Mouse (Mus musculus) skeletal muscle tissue, adult 2 months (tissue): ENCODE measurements around the gene Postn.

Experiments
- DNase-seq: peaks from one replicate; pipeline ENCODE4 v3.0.0-alpha.2; 2012; ENCODE audit warnings: low read depth, low spot score

Postn gene

DNA sequence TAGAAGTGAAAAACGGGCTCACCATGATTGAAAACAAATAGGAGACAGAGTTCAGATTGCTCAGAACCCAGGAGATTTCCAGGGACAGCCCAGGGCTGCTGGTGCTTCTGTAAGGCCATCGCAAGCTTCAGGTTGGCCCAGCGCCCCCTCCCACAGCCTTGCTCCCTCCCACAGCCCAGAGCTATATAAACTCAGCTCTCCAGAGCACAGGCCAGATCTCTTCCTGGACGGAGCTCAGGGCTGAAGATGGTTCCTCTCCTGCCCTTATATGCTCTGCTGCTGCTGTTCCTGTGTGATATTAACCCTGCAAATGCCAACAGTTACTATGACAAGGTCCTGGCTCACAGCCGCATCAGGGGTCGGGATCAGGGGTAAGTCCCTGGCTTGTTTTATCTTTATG, at the start of gene Postn:
Gene Postn, plus strand, starts transcription at position 213 of the 400 bp plus-strand sequence.
- no peak for DNase-seq

DNA sequence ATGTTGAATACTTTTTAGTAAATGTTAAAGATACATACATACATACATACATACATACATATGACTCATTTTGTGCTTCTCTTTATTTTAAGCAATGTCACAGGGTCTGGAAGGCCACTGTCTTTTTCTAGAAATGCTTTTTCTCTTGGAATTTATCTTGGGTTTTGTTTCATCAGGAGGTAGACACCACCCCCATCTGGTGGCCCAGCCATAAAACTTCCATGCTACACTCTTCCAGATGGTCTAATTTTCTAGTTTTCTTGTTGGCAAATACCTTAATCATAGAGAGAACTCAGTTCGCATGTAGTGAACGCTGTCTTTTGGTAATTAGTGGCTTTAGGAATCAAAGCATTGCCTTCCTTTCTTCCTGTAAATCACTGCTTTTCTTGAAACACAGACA, 46.9 kb upstream of the Postn start:
- DNase-seq: no peak

DNA sequence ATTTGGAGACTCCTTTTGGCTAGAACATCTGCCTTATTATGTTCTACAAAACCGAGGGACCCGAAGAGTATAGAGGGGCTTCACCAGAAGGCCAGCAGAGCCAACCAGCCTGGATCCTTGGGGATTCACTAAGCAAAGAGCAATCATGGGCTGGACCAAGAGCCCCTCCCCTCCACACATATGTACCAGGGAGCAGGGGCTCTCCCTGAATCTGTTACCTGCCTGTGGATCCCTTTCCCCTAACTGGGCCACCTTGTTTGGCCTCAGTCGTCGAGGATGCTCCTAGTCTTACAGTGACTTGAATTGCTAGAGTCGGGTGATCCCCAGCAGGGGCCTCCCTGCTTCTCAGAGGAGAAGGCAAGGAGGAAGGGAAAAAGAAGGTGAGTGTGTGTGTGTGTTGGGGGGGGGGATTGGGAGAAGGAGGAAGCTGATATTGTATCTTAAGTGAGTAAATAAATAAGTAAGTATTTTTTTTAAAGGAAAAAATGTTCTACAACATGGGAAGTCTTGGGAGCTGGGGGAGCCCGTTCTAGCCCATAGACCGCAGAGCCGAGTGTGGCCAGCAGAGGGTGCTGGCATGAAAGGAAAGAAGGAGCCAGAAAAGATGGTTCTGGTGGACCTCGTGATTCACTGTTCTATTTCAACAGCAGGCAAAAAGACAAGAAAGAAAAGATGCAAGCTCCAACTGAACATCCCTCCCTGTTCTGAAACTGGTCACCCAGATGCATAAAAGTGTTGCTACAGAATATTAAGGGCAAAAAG, 7.8 kb upstream of the Postn start:
- DNase-seq: peak; percentile 35

DNA sequence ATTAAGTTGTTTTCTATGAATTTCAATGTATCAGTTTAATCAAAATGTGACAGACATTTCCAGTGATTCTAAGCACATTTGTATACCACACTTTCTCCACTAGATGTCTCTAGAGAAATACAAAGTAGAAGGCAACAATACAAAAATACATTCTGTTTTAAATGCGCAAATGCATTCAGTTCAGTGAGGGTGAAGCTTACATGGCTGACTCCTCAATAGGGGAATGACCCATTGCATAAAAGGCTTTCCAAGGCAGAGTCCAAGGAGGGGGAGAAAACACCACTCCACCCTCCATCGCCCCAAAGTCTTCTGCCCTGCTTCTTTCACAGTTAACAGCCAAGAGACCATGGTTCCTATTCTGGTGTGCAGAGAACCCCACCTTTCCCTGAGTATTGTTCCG, 3.3 kb upstream of the Postn start:
- DNase-seq: no peak

DNA sequence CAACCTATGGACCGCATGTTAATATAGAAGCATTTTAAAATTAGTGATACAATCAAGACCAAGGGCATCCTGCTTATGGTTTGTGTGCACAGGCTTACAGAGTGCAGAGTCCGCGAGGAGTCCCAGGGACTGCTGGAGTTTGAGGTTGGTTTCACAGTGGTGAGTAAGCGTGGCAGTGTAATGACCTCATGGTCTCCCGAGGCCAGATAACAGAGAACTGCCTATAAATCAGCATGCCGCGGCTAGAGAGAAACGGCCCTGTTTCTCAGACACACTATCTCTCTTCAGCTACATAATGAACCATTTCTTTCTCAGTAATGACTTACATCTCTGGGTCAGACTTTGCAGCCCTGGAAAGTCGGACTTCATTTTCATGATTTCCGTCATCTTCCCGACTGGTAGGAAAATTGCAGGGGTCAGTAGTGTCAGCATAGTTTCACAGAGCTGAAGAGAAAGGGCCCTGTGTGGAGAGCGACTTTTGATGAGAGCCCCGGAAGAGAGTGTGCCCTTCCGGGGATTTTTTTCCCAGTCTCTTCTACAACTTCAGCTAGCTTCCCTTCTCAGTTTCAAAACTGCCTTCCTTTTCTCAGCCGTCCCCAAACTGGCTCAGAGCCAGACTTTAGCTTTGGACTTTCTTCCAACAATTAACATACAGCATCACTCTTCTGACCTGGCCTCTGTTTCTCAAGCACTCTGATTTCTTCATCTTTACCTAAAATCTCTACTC, 2.3 kb upstream of the Postn start:
- peak; percentile 64 for DNase-seq

DNA sequence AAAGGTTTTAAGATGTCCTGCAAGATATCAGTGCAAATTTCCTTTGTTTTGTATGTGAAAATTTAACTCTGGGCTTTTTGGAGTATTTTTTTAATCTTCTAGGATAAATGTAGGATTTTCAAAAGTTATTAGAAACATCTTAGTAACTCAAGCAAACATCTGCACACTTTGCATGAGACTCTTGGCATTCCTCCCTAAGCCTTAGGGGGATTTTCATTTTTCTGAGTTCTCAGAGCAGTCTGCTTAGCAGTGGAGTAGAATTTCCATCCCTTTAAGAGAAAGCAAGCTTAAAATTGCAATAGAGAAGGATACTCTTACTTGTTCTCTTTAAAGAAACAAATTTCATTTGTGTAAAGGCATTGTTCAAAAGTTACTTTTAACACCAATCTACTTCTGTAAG, 747 bp downstream of the Postn start:
- no peak for DNase-seq

DNA sequence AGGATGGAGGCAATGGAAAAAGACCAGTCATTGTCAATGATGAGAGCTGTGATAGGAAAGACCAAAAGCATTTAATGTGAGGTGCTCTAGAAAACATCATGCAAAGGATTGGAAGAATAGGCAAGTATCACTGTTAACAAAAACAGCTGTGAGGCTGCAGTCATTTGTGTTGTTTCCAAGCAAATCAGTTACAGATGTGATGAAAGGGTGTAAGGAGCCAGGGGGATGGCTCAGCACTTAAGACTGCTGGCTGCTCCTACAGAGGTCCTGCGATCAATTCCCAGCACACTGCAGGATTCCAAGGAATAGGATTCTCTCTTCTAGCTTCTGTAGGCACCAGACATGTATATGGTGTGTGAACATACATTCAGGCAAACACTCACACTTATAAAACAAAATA, 10.1 kb downstream of the Postn start:
- DNase-seq: peak; percentile 23

DNA sequence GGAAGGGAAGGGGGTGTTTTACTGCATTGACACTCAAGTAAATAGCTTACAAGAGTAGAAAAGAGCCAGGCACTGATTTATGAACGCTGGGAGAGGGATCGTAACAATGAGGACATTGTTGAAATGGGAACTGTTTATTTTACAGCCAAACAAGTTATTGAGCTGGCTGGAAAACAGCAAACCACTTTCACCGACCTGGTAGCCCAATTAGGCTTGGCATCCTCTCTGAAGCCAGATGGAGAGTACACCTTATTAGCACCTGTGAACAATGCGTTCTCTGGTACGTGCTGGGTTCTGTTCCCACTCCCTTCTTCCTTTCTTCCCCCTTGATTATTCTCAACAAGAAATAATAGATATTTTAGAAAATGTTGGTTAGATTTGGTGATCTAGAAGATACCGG, 11.7 kb downstream of the Postn start:
- DNase-seq: no peak

DNA sequence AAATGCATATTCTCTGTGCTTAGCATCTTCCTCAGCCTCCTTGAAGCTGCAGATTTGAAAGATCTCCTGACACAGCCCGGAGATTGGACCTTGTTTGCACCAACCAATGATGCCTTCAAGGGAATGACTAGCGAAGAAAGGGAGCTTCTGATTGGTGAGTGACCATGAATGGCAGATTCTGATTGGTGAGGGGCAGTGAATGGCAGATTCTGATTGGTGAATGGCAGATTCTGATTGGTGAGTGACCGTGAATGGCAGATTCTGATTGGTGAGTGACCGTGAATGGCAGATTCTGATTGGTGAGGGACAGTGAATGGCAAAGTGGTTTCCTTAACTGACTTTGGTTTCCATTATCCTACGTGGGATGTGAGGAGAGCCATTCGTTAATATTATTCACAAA, 15.1 kb downstream of the Postn start:
- no peak for DNase-seq

DNA sequence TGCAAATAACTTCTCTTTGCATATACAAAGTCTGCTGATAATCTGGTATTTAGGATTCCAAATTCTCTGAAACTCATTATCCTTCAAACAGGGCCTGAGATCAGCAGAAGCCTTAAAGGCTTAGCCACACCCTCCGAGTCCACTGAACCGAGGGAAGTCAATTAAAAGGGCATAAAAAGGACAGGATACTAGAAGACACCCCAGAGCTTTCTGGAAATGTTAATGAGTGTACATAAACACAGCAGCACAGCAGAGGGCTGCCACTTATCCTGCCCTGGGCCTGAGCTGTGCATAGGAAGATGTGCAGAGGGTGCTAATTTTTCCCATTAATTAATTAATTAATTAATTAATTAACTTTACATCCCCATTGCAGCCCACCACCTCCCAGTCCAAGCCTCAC, 16.7 kb downstream of the Postn start:
- no peak for DNase-seq

DNA sequence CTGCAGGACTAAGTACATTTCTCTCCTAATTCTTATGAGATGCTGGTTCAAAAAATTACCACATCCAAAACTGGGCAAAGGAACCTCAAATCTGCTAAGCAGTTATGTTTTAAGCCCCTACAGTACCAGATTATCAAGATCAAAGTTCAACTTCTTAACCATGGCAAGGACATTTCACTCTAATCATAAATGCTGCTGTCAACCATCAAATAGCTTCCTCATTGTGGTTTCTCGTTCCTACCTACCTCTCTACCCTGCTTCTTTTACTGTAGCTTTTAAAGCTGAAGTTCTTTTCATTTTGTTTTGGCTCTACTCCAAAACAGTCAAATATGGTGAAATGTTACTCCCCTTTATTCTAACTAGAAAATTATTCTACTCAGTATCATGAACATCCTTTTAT, 17.2 kb downstream of the Postn start:
- DNase-seq: no peak

DNA sequence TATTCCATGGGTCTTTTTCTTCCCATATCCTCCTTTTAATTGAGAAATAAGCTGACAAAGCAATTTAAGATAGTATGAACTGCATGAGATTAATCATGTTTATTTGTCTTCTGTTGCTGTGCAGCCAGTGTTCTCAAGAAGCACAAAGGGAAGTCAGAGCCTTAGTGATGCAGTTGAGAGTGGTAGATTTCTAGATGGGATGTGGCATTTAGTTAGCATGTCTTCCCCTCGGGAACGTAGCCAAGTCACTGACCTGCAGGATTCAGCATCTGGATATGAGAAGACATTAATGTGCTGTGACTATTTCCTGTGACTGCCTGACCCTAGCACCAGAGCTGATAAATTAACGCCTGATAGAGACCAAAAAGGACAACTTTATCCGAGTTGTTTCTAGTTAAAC, 19.1 kb downstream of the Postn start:
- DNase-seq: no peak

DNA sequence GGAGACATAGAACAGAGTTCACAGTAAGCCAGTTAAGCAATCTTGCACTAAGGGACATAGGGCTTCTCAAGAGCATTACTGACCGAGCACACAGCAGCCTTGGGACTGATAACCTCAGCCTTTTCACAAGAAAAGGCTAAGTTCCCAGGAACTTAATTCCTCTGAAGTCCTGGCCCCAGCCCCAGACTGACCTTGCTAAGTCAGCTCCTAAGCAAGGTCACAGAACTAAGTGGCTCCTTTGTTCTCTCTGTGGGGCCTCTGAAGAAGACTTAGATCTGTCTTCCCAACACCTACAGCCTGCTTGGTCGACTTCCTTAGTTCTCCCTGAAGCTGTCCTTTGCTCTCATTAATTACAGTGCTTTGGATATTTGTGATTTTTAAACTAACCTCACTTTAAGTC, 38.4 kb downstream of the Postn start:
- no peak for DNase-seq

DNA sequence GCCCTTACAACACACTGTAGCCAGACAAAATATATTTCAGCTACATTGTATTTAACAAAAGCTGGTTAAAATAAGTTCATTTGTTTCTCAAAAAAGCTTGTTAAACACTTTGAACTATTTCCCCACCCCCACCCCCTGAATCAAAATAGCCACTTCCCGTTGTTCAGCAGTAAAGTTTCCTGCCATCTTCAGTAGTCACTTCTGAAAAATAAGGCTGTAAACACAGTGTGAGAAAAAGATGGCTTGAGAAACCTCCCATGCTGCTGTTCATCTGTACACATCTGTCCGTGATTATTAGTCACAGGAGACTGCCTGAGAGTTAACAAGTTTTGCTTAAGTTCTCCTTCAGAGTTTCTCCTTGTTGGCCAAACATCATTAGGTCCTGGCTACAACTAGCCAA, 39.0 kb downstream of the Postn start:
- DNase-seq: no peak

DNA sequence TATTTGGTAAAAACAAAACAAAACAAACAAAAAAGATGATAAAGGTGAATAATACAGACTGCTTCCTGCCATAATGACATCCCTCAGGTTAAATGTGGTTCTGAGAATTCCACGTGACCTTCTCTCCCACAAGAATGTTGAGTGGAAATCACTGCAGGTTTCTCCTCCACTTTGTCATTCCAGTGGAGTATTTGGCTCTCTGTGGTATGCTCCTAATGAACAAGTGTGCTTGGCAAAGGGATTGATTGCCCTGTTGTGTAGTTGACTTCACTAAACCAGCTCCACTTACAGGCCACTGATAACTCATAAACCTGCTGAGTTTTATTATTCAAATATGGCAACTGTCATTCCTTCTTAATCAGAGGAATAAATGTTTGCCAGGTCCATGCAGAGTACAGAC, 39.7 kb downstream of the Postn start:
- no peak for DNase-seq

DNA sequence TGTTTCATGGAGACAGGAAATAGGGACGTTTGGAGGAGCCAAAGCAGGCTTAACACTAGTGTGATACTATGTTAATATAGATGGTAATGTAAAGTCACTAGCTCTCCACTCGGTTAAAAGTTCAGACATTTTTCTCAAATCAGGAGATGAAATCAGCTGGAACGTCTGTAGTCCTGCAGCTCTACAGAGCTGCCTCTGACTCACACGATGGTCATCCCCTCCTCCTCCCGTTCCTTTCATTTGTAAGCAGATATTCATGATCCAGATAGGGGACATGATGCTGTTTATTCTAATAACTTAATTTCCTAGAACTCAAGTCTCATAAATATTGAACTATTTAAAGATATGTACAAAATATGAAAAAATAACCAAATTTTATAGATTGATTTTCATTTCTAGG, 40.8 kb downstream of the Postn start:
- DNase-seq: no peak

DNA sequence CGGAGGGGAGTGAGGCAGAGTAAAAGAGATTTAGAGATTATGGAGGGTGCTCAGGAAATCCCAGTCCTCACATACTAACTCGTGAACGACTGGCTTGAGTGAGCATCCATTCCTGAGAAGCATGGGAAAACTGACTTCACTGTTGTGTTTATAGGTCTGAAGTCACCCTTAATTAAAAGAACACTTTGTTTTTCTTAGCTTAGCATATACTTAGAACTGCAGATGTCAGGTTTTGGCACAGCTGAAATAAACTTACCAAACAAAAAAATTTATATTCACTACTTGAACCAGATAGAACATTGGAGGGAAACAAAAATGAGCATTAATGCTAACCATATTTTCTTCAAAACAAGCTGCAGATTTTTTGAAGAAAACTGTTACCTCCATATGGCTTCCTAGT, 42.9 kb downstream of the Postn start:
- no peak for DNase-seq

DNA sequence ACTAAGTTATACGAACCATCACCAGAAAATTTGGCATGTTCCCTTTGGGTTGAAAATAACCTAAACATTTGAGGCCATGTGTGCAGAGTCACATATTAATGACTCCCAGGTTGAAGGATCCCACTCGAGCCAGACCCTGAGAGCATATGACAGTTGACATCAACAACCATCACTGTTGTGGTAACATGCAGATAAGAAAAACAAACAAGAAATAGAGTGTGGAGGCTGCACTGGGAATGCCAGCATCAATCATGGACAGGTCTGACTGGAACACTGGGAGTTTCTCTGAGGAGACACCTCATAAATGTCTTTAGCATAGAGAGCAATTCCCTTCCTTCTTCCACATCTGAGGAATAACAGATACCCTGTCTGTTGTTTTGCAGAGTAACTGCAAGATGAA, 45.7 kb downstream of the Postn start:
- DNase-seq: no peak

DNA sequence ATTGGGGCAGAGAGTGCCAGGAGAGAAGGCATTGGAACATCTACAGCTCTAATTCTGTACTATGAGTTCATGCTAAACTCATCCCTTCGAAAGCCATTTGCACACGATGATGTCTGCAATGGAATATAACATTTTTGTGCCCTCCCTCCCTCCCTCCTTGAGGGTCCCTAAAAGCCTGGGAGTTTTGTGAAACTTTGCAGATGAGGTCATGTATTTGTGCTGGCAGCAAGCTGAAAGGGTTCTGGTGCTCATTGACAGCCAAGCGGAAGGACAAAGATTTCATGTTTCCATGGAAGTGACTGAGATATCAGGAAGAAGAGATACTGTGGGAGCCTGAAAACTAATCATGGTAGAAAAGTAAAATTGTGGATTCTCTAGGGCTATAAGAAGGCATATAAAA, 50.1 kb downstream of the Postn start:
- no peak for DNase-seq

DNA sequence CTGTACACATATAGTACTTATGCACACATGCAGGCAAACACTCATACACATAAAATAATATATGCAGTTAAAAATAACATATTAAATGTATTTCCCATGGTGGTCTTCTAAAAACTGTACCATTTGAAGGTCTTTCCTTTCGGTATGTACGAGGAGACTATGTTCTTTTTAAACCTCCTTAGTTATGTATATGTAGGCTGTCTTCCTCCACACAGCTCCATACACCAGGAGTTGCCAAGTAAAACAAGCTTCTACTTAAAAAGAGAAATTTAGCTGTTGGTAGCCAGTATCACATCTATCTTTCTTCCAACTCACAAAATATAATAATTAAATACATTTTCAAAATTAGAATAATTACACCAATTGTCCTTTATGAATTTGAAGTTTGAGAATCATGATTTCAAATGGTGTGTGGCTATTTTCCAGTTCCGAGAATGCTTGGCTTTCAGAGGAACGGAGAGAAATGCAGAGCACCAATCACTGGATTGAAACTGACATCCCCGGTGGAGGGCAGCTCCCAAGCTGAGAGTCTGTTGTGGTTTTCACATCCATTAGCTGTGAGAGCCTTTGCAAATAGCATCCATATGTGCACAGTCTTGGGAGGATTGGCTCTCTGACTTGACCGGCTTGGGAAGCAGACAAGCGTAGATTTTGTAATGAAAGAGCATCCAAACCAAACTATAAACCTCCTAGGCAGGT, 52.1 kb downstream of the Postn start:
- no peak for DNase-seq

DNA sequence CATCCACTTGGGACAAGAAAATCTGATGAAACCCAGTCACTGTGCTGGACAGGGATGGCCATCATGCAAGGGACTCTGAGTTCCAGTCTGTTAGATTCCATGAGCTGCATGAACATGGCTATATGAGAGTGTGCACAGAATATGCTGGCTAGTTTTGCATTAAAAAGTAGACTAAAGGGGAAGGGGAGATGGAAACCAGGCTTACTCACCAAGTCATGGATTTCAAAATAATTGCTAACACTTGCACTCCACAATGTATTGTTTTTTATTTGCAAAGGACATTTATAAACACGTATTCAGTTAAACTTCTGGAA, 52.6 kb downstream of the Postn start:
- DNase-seq: no peak

DNA sequence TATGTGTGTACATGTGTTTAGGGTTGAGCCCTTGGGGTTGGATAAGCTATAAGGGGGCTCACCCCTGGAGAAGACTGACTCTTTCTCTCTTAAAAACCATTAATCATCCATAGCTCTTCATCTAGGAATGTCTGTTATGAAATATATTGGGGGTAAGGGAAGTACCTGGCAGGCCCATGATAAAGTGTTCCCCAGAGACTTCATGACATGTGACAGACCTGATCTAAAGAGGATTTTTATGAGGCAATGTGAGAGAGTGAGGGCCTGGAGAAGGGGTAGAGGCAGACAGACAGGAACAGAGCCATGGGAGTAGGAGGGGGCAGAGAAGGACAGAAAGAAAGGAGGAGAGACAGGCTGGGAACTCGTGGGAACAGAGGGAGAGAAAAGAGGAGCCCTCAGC, 53.5 kb downstream of the Postn start:
- no peak for DNase-seq

DNA sequence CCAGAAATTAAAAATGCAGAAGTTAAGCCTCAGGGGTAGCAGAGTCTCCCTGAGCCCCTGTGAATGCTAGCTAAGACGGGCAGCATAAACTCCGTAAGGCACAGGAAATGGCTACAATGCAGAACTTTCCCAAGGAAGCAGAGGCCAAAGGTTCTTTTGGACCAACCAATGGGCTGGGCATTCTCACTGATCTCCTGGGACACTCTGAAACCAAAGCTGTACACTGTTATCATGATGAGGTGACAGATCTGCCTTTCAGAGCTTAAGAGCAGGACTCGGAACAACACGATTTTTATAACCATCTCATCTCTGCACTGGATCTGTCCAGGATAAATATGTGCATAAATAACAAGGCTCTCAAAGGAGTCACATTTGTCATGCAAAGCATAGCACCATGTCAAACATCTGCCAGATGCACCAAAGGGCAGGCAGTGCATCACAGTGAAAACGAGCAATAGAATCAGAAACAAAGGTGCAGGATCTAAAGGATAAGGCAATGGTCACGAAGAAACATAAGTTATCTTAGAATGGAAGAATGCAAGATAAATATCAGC, 57.0 kb downstream of the Postn start:
- no peak for DNase-seq
